Mouse (Mus musculus) adipocyte (in vitro differentiated cells): ENCODE measurements around the gene Slc44a3.
A peak's percentile ranks its signal among the peaks of the same experiment; 100 is the strongest.

ENCODE experiments used
- DNase-seq: peaks from one replicate; pipeline ENCODE4 v3.0.0-alpha.2; 2016; ENCODE audit warnings: low spot score

The Slc44a3 gene

GRCm38 (mm10) chr3:121426621-121427519, 105.3 kb downstream of the Slc44a3 start:
- peak; percentile 67 for DNase-seq

GRCm38 (mm10) chr3:121425861-121426620, 106.2 kb downstream of the Slc44a3 start, which contains the start of gene Cnn3:
Gene Cnn3, plus strand, starts transcription at chr3:121426497.
- peak; percentile 81 for DNase-seq

- no peak for DNase-seq
These were observed 109.8 kb downstream of the Slc44a3 start for GRCm38 (mm10) chr3:121422405-121422804.

GRCm38 (mm10) chr3:121418850-121419435, 113.3 kb downstream of the Slc44a3 start:
- DNase-seq, result no peak

GRCm38 (mm10) chr3:121418251-121418601, 114.0 kb downstream of the Slc44a3 start:
- no peak for DNase-seq

- DNase-seq, result no peak
These were observed 114.6 kb downstream of the Slc44a3 start for GRCm38 (mm10) chr3:121417379-121418250.

GRCm38 (mm10) chr3:121416171-121417154, 115.7 kb downstream of the Slc44a3 start:
- DNase-seq, result no peak

GRCm38 (mm10) chr3:121411450-121411849, 120.8 kb downstream of the Slc44a3 start:
- no peak for DNase-seq
